Mouse (Mus musculus): ENCODE measurements around the gene Frmpd4. TPM values are rescaled to one million over a fixed set of nuclear protein-coding genes. Genes with fewer than 3 reads are reported as not detected.

Frmpd4 gene
- polyA plus RNA-seq (2012; ENCODE audit: insufficient read depth, insufficient read length, missing spikeins), result not detected in 2 replicates

- Histone ChIP-seq H3K27ac (replicated peaks; ENCODE audit: low read depth, low read length) (no peak within 1 kb of the TSS), H3K4me3 (ENCODE audit: insufficient read depth, low read depth, low read length) (no peak within 1 kb of the TSS)
Measured at GRCm38 (mm10) chrX:168577131-168577530, at the start of gene Frmpd4. Gene Frmpd4 (minus strand): TSS chrX:168577231.

GRCm38 (mm10) chrX:168595193-168595592 is 18.2 kb upstream of the Frmpd4 start:
- Histone ChIP-seq H3K27ac (replicated peaks; ENCODE audit: low read depth, low read length) (no peak overlapping the region), H3K4me3 (ENCODE audit: insufficient read depth, low read depth, low read length) (no peak overlapping the region), H3K4me1 (ENCODE audit: control insufficient read depth, insufficient read depth, insufficient read length, low read length) (no peaks in the 10 kb centered on the region)

More at GRCm38 (mm10) chrX:168577131-168577530, at the start of gene Frmpd4:
- H3K4me1 ChIP-seq (ENCODE audit: control insufficient read depth, insufficient read depth, insufficient read length, low read length), result no peaks in the 10 kb centered on the region

- H3K4me3 ChIP-seq (ENCODE audit: insufficient read depth, low read depth, low read length), result no peak overlapping the region
- no peaks in the 10 kb centered on the region for H3K4me1 ChIP-seq (ENCODE audit: control insufficient read depth, insufficient read depth, insufficient read length, low read length)
- no peak overlapping the region for H3K27ac ChIP-seq (replicated peaks; ENCODE audit: low read depth, low read length)
Measured at GRCm38 (mm10) chrX:168584303-168584702, 7.3 kb upstream of the Frmpd4 start.

- no peaks in the 10 kb centered on the region for H3K4me1 ChIP-seq (ENCODE audit: control insufficient read depth, insufficient read depth, insufficient read length, low read length)
- H3K4me3 ChIP-seq (ENCODE audit: insufficient read depth, low read depth, low read length), result no peak overlapping the region
- H3K27ac ChIP-seq (replicated peaks; ENCODE audit: low read depth, low read length), result no peak overlapping the region
Measured at GRCm38 (mm10) chrX:168571808-168572207, 5.2 kb downstream of the Frmpd4 start.

GRCm38 (mm10) chrX:168569231-168569630 is 7.8 kb downstream of the Frmpd4 start:
- Histone ChIP-seq H3K27ac (replicated peaks; ENCODE audit: low read depth, low read length) (no peak overlapping the region), H3K4me1 (ENCODE audit: control insufficient read depth, insufficient read depth, insufficient read length, low read length) (no peaks in the 10 kb centered on the region), H3K4me3 (ENCODE audit: insufficient read depth, low read depth, low read length) (no peak overlapping the region)

GRCm38 (mm10) chrX:168505254-168505653 is 71.8 kb downstream of the Frmpd4 start:
- no peaks in the 10 kb centered on the region for H3K4me1 ChIP-seq (ENCODE audit: control insufficient read depth, insufficient read depth, insufficient read length, low read length)
- H3K4me3 ChIP-seq (ENCODE audit: insufficient read depth, low read depth, low read length), result no peak overlapping the region
- no peak overlapping the region for H3K27ac ChIP-seq (replicated peaks; ENCODE audit: low read depth, low read length)

GRCm38 (mm10) chrX:168455233-168455632 is 121.8 kb downstream of the Frmpd4 start:
- H3K27ac ChIP-seq (replicated peaks; ENCODE audit: low read depth, low read length), result no peak overlapping the region
- H3K4me1 ChIP-seq (ENCODE audit: control insufficient read depth, insufficient read depth, insufficient read length, low read length), result no peaks in the 10 kb centered on the region
- H3K4me3 ChIP-seq (ENCODE audit: insufficient read depth, low read depth, low read length), result no peak overlapping the region

GRCm38 (mm10) chrX:168431206-168431605 is 145.8 kb downstream of the Frmpd4 start:
- Histone ChIP-seq H3K4me3 (ENCODE audit: insufficient read depth, low read depth, low read length) (no peak overlapping the region), H3K27ac (replicated peaks; ENCODE audit: low read depth, low read length) (no peak overlapping the region), H3K4me1 (ENCODE audit: control insufficient read depth, insufficient read depth, insufficient read length, low read length) (no peaks in the 10 kb centered on the region)

GRCm38 (mm10) chrX:168429814-168430213 is 147.2 kb downstream of the Frmpd4 start:
- H3K4me3 ChIP-seq (ENCODE audit: insufficient read depth, low read depth, low read length), result no peak overlapping the region
- no peaks in the 10 kb centered on the region for H3K4me1 ChIP-seq (ENCODE audit: control insufficient read depth, insufficient read depth, insufficient read length, low read length)
- no peak overlapping the region for H3K27ac ChIP-seq (replicated peaks; ENCODE audit: low read depth, low read length)

GRCm38 (mm10) chrX:168415403-168415802 is 161.6 kb downstream of the Frmpd4 start:
- no peak overlapping the region for H3K4me3 ChIP-seq (ENCODE audit: insufficient read depth, low read depth, low read length)
- no peaks in the 10 kb centered on the region for H3K4me1 ChIP-seq (ENCODE audit: control insufficient read depth, insufficient read depth, insufficient read length, low read length)
- H3K27ac ChIP-seq (replicated peaks; ENCODE audit: low read depth, low read length), result no peak overlapping the region

- Histone ChIP-seq H3K4me3 (ENCODE audit: insufficient read depth, low read depth, low read length) (no peak overlapping the region), H3K4me1 (ENCODE audit: control insufficient read depth, insufficient read depth, insufficient read length, low read length) (no peaks in the 10 kb centered on the region)
Measured at GRCm38 (mm10) chrX:168403512-168403911, 173.5 kb downstream of the Frmpd4 start.

GRCm38 (mm10) chrX:168350431-168350830 is 226.6 kb downstream of the Frmpd4 start:
- Histone ChIP-seq H3K27ac (replicated peaks; ENCODE audit: low read depth, low read length) (no peak overlapping the region), H3K4me1 (ENCODE audit: control insufficient read depth, insufficient read depth, insufficient read length, low read length) (no peaks in the 10 kb centered on the region), H3K4me3 (ENCODE audit: insufficient read depth, low read depth, low read length) (no peak overlapping the region)

More at GRCm38 (mm10) chrX:168403512-168403911, 173.5 kb downstream of the Frmpd4 start:
- H3K27ac ChIP-seq (replicated peaks; ENCODE audit: low read depth, low read length), result no peak overlapping the region

- Histone ChIP-seq H3K27ac (replicated peaks; ENCODE audit: low read depth, low read length) (no peak overlapping the region), H3K4me1 (ENCODE audit: control insufficient read depth, insufficient read depth, insufficient read length, low read length) (no peaks in the 10 kb centered on the region), H3K4me3 (ENCODE audit: insufficient read depth, low read depth, low read length) (no peak overlapping the region)
Measured at GRCm38 (mm10) chrX:168349320-168350225, 227.5 kb downstream of the Frmpd4 start.

- Histone ChIP-seq H3K27ac (replicated peaks; ENCODE audit: low read depth, low read length) (no peak overlapping the region), H3K4me1 (ENCODE audit: control insufficient read depth, insufficient read depth, insufficient read length, low read length) (no peaks in the 10 kb centered on the region), H3K4me3 (ENCODE audit: insufficient read depth, low read depth, low read length) (no peak overlapping the region)
Measured at GRCm38 (mm10) chrX:168338212-168338611, 238.8 kb downstream of the Frmpd4 start.

GRCm38 (mm10) chrX:168325161-168325560 is 251.9 kb downstream of the Frmpd4 start:
- Histone ChIP-seq H3K4me3 (ENCODE audit: insufficient read depth, low read depth, low read length) (no peak overlapping the region), H3K4me1 (ENCODE audit: control insufficient read depth, insufficient read depth, insufficient read length, low read length) (no peaks in the 10 kb centered on the region), H3K27ac (replicated peaks; ENCODE audit: low read depth, low read length) (no peak overlapping the region)

GRCm38 (mm10) chrX:168312158-168312557 is 264.9 kb downstream of the Frmpd4 start:
- Histone ChIP-seq H3K27ac (replicated peaks; ENCODE audit: low read depth, low read length) (no peak overlapping the region), H3K4me3 (ENCODE audit: insufficient read depth, low read depth, low read length) (no peak overlapping the region), H3K4me1 (ENCODE audit: control insufficient read depth, insufficient read depth, insufficient read length, low read length) (no peaks in the 10 kb centered on the region)
